Mouse (Mus musculus) intestine, embryonic 16.5 days (tissue): ENCODE results near the gene Ficd. TPM values are rescaled to one million over a fixed set of nuclear protein-coding genes. Genes with fewer than 3 reads are reported as not detected.
A peak's percentile ranks its signal among the peaks of the same experiment; 100 is the strongest.
"Not testable (repeated sequence)": the region's sequence is repeated elsewhere in the genome, so short reads cannot be mapped to it uniquely, and the experiment has no call there.

ENCODE experiments used
- ATAC-seq: fragments of 200-750 bp; cut with Nextera tagmentation; 2 replicates; pipeline ENCODE4 v1.8.0; 2017; ENCODE audit warnings: moderate TSS enrichment, moderate library complexity
- H3K27ac ChIP-seq: fragments of 300-500 bp; sonication (generic); 2 replicates; pipeline ENCODE4 v1.5.1; 2014; ENCODE audit warnings: mild to moderate bottlenecking, low read length
- H3K27me3 ChIP-seq: fragments of 300-500 bp; sonication (generic); replicated peaks from 2 replicates; pipeline ENCODE4 v1.6.1; 2014; ENCODE audit warnings: low read length, control low read depth, mixed read lengths; ENCODE audit not compliant: control insufficient read depth, insufficient read depth
- H3K36me3 ChIP-seq: fragments of 300-500 bp; sonication (generic); 2 replicates; pipeline ENCODE4 v1.6.1; 2014; ENCODE audit warnings: low read length, control low read depth; ENCODE audit not compliant: control insufficient read depth, insufficient read depth
- H3K4me1 ChIP-seq: fragments of 300-500 bp; sonication (generic); 2 replicates; pipeline ENCODE4 v1.6.1; 2014; ENCODE audit warnings: low read length, control low read depth, mixed read lengths; ENCODE audit not compliant: control insufficient read depth, insufficient read depth
- H3K4me2 ChIP-seq: fragments of 300-500 bp; sonication (generic); 2 replicates; pipeline ENCODE4 v1.6.1; 2014; ENCODE audit warnings: low read depth, low read length, control low read depth
- H3K4me3 ChIP-seq: fragments of 300-500 bp; sonication (generic); 2 replicates; pipeline ENCODE4 v1.5.1; 2014; ENCODE audit warnings: mild to moderate bottlenecking, low read length
- H3K9ac ChIP-seq: fragments of 300-500 bp; sonication (generic); 2 replicates; pipeline ENCODE4 v1.6.1; 2014; ENCODE audit warnings: low read depth, low read length
- H3K9me3 ChIP-seq: fragments of 300-500 bp; sonication (generic); 2 replicates; pipeline ENCODE4 v1.6.1; 2016; ENCODE audit warnings: low read length, control low read depth; ENCODE audit not compliant: control insufficient read depth
- WGBS: fragments of 180-500 bp; shearing (Covaris S2); extraction: QIAGEN DNeasy Blood & Tissue Kit; methylation state at CpG from one replicate; pipeline ENCODE4 v1.1.7; 2014; 5-methylcytosine and 5-hydroxymethylcytosine counted together
- polyA plus RNA-seq: library from polyadenylated mRNA; unstranded; fragments of >200 nt; fragmentation: Nextera tagmentation; extraction: Ambion mirVana; gene quantifications from 2 replicates; pipeline ENCODE4 v1.2.1, GENCODE M21; 2015

The Ficd gene
- polyA plus RNA-seq, 1 experiment from 2014 or later = 5.6 TPM

DNA sequence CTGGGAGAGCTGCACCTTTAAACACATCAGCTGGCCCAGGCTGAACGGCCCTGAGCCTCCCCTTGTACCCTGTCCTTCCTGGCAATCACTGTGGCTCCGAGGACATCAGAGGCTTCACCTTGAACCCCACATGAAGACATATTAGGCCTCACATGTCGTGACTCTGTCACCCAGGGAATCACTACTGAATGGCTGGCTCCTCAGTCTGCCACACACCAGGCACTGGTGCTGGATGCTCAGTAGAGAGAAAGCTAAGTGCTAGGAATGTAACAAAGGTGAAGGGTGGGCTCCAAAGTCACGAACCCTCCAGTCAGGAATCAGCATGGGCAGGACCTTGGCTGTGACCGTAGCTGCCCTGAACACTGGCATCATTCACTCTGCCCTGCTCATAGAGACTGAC lies 44.0 kb downstream of the Ficd start:
- Histone ChIP-seq H3K27ac (no peak overlapping the region), H3K4me2 (no peak overlapping the region), H3K36me3 (peaks cover 17% of the 10 kb centered on the region), H3K9me3 (no peaks in the 10 kb centered on the region), H3K9ac (no peak overlapping the region), H3K4me1 (peaks cover 6% of the 10 kb centered on the region), H3K4me3 (no peak overlapping the region), H3K27me3 (no peaks in the 10 kb centered on the region)
- no peak for ATAC-seq
- WGBS = 80% methylated on average over 5 of the region's 5 CpGs

DNA sequence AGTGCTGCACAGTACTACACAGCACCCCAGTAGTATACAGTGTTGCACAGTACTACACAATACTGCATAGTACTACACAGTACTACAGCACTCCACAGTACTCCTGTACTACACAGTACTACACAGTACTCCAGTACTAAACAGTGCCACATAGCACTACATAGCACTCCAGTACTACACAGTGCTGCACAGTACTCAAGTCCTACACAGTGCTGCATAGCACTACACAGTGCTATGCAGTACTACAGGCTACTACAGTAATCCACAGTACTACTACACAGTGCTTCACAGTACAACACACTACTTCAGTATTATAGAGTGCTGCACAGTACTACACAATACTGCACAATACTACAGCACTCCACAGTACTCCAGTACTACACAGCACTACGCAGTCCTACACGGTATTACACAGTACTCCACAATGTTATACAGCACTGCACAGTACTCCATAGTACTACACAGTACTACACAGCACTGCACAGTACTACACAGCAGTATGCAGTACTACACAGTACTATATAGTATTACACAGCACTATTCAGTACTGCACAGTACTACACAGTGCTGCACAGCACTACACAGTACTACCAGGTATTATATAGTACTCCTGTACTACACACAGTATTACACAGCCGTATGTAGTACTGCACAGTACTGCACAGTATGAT lies 44.6 kb downstream of the Ficd start:
- Histone ChIP-seq H3K27ac (no peak overlapping the region), H3K9me3 (no peaks in the 10 kb centered on the region), H3K27me3 (no peaks in the 10 kb centered on the region), H3K36me3 (peaks cover 12% of the 10 kb centered on the region), H3K4me3 (no peak overlapping the region), H3K4me2 (no peak overlapping the region), H3K4me1 (peaks cover 6% of the 10 kb centered on the region), H3K9ac (no peak overlapping the region)
- no peak for ATAC-seq
- WGBS = 94% methylated on average over 3 of the region's 3 CpGs

DNA sequence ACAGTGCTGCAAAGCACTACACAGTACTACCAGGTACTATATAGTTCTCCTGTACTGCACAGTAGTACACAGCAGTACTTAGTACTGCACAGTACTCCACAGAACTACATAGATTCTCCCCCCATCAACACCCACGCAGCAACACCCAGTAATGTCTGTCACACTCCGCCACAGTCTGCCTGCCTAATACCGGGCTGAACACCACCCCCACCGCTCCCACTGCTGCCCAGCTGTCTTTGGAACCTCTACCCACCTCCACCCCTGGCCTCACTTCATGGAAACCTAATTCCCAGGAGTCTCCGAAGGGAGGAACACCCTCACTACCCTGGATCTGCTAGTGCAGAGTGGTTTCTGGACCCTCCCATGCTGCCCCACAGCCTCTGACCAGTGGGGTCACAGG lies 45.2 kb downstream of the Ficd start:
- Histone ChIP-seq H3K9me3 (no peaks in the 10 kb centered on the region), H3K27me3 (no peaks in the 10 kb centered on the region), H3K36me3 (peaks cover 8% of the 10 kb centered on the region), H3K4me3 (no peak overlapping the region), H3K4me1 (peaks cover 6% of the 10 kb centered on the region), H3K4me2 (no peak overlapping the region), H3K9ac (no peak overlapping the region), H3K27ac (no peak overlapping the region)
- ATAC-seq = no peak
- WGBS = 86% methylated on average over 5 of the region's 5 CpGs

DNA sequence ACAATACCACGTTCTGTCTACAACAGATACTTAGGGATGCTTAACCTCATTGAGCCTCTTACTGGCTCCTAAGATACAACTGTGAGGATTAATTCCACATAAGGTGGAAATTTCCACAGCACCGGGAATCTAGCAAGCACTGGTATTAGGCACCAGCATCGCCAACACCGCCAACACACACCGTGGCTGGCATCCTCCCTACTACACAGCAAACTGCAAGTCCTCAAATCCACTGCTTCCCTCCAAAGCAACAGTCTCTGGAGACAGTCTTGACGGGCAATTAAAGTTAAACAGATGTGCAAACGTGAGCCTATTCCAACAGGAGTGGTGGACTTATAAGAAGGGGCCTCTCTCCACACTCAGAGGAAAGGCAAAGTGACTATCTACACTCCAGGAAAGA lies 45.7 kb downstream of the Ficd start:
- WGBS = 67% methylated on average over 7 of the region's 7 CpGs
- no peak for ATAC-seq
- no peak overlapping the region for H3K27ac ChIP-seq

DNA sequence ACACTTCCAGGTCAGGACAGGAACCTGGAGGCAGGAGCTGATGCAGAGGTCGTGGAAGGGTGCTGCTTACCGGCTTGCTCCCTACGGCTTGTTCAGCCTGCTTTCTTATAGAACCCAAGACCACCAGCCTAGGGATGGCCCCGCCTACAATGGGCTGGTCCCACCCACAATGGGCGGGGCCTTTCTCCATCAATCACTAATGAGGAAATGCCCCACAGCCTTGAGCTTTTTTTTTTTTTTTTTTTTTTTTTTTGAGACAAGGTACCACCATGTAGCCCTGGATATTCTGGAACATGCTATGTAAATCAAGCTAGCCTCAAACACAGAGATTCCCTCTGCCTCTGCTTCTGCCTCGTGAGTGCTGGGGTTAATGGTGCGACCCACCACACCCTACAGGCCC lies 46.3 kb downstream of the Ficd start:
- Histone ChIP-seq H3K9ac (no peak overlapping the region), H3K9me3 (no peaks in the 10 kb centered on the region), H3K4me2 (no peak overlapping the region), H3K4me1 (peaks cover 6% of the 10 kb centered on the region), H3K36me3 (peaks cover 4% of the 10 kb centered on the region; the same call in 1 of the 2 replicates), H3K27ac (no peak overlapping the region), H3K4me3 (no peak overlapping the region), H3K27me3 (no peaks in the 10 kb centered on the region)
- 82% methylated on average over 7 of the region's 7 CpGs for WGBS
- ATAC-seq = no peak

More for the DNA sequence above, 45.7 kb downstream of the Ficd start:
- H3K4me1 ChIP-seq = peaks cover 6% of the 10 kb centered on the region
- H3K9ac ChIP-seq = no peak overlapping the region
- no peaks in the 10 kb centered on the region for H3K27me3 ChIP-seq
- H3K36me3 ChIP-seq = peaks cover 4% of the 10 kb centered on the region; the same call in 1 of the 2 replicates
- H3K9me3 ChIP-seq = no peaks in the 10 kb centered on the region
- no peak overlapping the region for H3K4me3 ChIP-seq
- H3K4me2 ChIP-seq = no peak overlapping the region

DNA sequence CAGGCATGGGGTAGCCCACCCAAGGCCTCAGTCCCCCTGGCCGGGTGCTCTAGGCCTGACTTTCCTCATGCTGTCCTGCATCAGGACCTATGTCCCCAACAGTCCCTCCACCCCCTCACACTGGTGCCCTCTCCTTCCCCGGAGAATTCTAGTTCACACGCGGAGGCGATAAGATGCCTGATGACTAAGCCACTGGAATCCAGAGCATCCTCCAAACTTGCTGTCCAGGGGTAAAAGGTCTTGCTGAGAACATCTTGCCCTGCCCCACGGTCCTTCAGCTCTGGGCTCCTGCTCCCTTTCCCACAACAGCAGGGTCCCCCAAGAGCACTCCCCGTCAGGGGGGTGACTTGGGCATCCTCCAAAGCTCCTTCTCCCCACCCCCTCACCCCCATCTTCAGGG lies 47.0 kb downstream of the Ficd start:
- Histone ChIP-seq H3K9ac (no peak overlapping the region), H3K27me3 (no peaks in the 10 kb centered on the region), H3K4me1 (peaks cover 6% of the 10 kb centered on the region), H3K9me3 (no peaks in the 10 kb centered on the region), H3K36me3 (no peaks in the 10 kb centered on the region), H3K4me3 (no peak overlapping the region), H3K4me2 (no peak overlapping the region), H3K27ac (peak overlapping the region; percentile 89)
- ATAC-seq = no peak
- 81% methylated on average over 7 of the region's 7 CpGs for WGBS

DNA sequence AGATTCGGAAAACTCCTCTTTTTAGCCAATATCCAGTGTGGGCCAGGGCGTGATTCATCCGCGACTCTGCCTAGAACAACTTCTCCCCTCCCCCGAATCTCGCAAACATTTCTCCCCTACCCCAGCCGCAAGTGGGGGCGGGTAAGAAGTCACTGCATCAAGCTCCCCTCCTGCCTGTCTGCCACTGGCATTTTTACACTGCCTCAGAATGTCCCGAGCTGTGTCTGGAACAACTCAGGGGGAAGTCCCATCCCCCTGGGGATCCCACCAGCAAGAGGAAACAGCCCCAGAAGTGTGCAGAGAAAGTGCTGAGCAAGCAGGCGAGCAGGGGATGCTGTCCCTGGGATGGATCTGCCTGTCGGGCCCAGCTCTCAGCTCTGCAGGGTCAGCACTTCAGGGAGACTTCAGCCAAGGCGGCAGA lies 48.0 kb downstream of the Ficd start:
- Histone ChIP-seq H3K9ac (peak overlapping the region; percentile 42; the same call in 1 of the 2 replicates), H3K9me3 (no peaks in the 10 kb centered on the region), H3K27me3 (no peaks in the 10 kb centered on the region), H3K27ac (peak overlapping the region; percentile 89), H3K4me3 (0 out of 2 replicates have a peak overlapping the region, but pooled peaks have one; percentile 7), H3K4me1 (peaks cover 10% of the 10 kb centered on the region), H3K4me2 (no peak overlapping the region), H3K36me3 (no peaks in the 10 kb centered on the region)
- WGBS = 8% methylated on average over 12 of the region's 12 CpGs
- peak; percentile 79 for ATAC-seq

DNA sequence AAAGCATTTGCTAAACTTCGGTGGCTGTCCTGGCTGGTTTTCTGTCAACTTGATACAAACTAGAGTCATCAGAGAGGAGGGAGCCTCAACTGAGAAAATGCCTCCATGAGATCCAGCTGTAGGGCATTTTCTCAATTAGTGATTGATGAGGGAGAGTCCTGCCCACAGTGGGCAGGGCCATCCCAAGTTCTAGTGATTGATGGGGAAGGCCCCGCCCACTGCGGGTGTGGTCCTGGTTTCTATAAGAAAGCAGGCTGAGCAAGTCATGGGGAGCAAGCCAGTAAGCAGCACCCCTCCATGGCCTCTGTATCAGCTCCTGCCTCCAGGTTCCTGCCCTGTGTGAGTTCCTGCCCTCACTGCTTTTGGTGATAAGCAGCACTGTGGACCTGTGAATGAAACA lies 48.5 kb downstream of the Ficd start:
- H3K36me3 ChIP-seq, H3K4me3 ChIP-seq, H3K27me3 ChIP-seq, H3K4me2 ChIP-seq, H3K9me3 ChIP-seq: not testable (repeated sequence)
- H3K9ac ChIP-seq = peak overlapping the region; percentile 42; the same call in 1 of the 2 replicates
- ATAC-seq = peak; percentile 12; the same call in 1 of the 2 replicates
- WGBS = 29% methylated on average over 3 of the region's 3 CpGs
- peak overlapping the region; percentile 89 for H3K27ac ChIP-seq
- peaks cover 15% of the 10 kb centered on the region for H3K4me1 ChIP-seq

DNA sequence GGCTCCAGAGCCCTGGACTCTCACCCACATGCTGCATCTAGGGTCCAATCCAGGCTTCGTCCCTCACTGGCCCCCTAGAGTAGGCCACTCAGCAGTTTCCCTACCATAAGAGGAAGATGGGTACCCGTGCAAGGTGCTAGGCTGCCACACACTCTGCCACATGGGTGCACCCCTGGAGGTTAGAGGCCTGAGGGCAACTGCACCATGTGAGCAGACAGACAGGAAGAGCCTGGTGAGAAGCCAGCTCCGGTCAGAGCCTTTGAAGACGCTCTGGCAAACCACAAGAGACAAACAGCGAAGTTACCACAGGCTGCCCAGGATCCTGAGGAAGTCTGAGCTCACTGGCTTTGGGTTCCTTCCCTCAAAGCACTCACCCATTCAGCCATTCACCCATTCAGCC lies 51.4 kb downstream of the Ficd start:
- H3K4me1 ChIP-seq = peaks cover 28% of the 10 kb centered on the region
- ATAC-seq = no peak
- WGBS = 78% methylated on average over 5 of the region's 5 CpGs

DNA sequence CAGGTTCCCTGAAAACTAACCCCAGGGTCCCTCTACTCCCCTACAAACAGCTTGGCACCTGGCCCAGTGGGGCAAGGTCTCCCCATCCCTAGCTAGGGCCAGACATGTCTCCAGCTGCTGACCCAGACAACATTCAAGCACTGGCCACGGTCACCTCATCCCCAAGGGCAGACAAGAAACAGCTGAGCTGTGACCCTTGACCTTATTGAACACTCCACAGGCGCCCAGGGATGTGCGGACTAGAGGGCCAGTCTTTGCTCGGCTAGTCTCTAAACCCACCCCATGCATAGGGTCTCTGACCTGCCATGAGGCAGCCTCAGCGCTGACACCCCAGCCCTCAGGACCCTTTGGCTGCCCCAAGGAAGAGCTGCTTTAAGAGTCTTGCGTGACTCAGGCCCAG lies 53.0 kb downstream of the Ficd start:
- Histone ChIP-seq H3K4me1 (peaks cover 22% of the 10 kb centered on the region), H3K4me2 (no peak overlapping the region), H3K36me3 (no peaks in the 10 kb centered on the region), H3K27me3 (no peaks in the 10 kb centered on the region), H3K9ac (no peak overlapping the region), H3K27ac (peak overlapping the region; percentile 65), H3K4me3 (no peak overlapping the region), H3K9me3 (no peaks in the 10 kb centered on the region)
- ATAC-seq = no peak; the same call in 1 of the 2 replicates
- 38% methylated on average over 6 of the region's 6 CpGs for WGBS

More for the DNA sequence above, 51.4 kb downstream of the Ficd start:
- no peak overlapping the region for H3K27ac ChIP-seq
- H3K27me3 ChIP-seq = no peaks in the 10 kb centered on the region
- H3K9me3 ChIP-seq = no peaks in the 10 kb centered on the region
- no peak overlapping the region for H3K4me3 ChIP-seq
- H3K4me2 ChIP-seq = no peak overlapping the region
- no peaks in the 10 kb centered on the region for H3K36me3 ChIP-seq
- no peak overlapping the region for H3K9ac ChIP-seq
